Mouse (Mus musculus): ENCODE results near the gene Lyrm7.

DNA sequence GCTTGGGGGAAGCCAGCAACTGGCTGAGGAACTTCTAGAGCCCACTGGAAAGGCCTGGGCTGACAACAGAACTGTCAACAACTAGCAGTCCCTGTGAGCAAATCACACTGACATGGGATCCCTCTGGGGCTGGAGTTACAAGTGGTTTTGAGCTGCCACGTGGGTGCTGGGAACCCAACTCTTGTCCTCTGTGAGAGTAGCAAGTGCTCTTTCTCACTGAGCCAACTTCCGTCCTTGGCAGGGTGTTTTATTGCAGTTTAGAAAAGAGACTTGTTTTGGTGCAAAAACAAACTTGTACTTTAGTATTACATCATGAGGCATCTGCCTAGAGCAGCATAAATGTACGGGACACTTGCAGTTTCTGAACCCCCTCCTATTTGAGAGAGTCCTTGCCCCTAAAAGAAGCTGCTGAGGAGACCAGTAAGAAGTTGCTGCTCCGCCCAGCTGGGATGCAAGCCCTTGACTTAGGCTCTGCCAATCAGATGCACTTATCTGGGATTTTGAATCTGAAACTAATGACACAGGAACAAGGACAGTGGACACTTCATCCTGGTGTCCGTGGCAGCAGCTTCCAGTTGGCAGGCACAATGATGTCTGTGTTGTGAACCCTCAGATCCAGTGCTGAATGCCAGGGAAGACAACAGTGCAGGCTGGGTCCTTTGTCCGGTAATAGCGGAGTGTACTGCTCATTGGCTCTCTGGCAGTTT, 11.3 kb upstream of the Lyrm7 start:
- no peak for TF ChIP-seq CTCF (IDR thresholded peaks at IDR 0.05; ENCODE audit: insufficient read depth, low read depth, low read length)
- no peak for TF ChIP-seq POLR2A (IDR thresholded peaks at IDR 0.05; ENCODE audit: insufficient read depth, low read depth, low read length)

All from olfactory bulb, adult 2 months (tissue).